18 mouse cellular contexts compared by ENCODE assay signal in genomic region chr14:6161085-6161484, GRCm38 (mm10). TPM values are rescaled to one million over a fixed set of nuclear protein-coding genes. Genes with fewer than 3 reads are reported as not detected.
DNase-seq lines count a peak whose midpoint lies in the region; ATAC-seq and TF ChIP-seq lines count a peak whose summit lies in the region.
"Not testable (repeated sequence)": the region's sequence is repeated elsewhere in the genome, so short reads cannot be mapped to it uniquely, and the experiment has no call there.
"Had no signal": no experiment of that assay in that cellular context is flagged by ENCODE, and none has a peak within 500 bp of the region (broad histone marks: within the 10 kb centered on the region; RNA-seq: fewer than 3 reads in every experiment).

No protein-coding gene starts in this region.

- H3K4me1 ChIP-seq in lung, postnatal 0 days (ENCODE audit: insufficient read depth, low read depth, low read length), result not testable (repeated sequence)

- H3K4me3 ChIP-seq in lung, postnatal 0 days (ENCODE audit: low read depth, low read length), result not testable (repeated sequence)

- not testable (repeated sequence) for H3K9me3 ChIP-seq in lung, postnatal 0 days (ENCODE audit: low read length)

- TF ChIP-seq CTCF in lung, postnatal 0 days (IDR thresholded peaks at IDR 0.05), result not testable (repeated sequence)

- not testable (repeated sequence) for H3K36me3 ChIP-seq in lung, postnatal 0 days (ENCODE audit: insufficient read depth, low read length)

- H3K27me3 ChIP-seq in lung, postnatal 0 days (replicated peaks; ENCODE audit: insufficient read depth, low read length), result not testable (repeated sequence)

- not testable (repeated sequence) for H3K27ac ChIP-seq in lung, postnatal 0 days (ENCODE audit: low read length)

- DNase-seq in adipocyte (ENCODE audit: low spot score), result peak; percentile 1
- DNase-seq in heart, adult 11 months, result peak; percentile 78
- DNase-seq in lung, postnatal 0 days (ENCODE audit: low spot score), result peak; percentile 1
- DNase-seq in ovary, postnatal 36 days (ENCODE audit: low spot score), result peak; percentile 1
- DNase-seq in testis, postnatal 10 days (ENCODE audit: low spot score), result peak; percentile 39

- not testable (repeated sequence) for H3K9ac ChIP-seq in lung, postnatal 0 days (replicated peaks; ENCODE audit: low read depth)

- not testable (repeated sequence) for TF ChIP-seq EP300 in lung, postnatal 0 days (IDR thresholded peaks at IDR 0.05)

- WGBS in lung, postnatal 0 days, result 86% methylated on average over 1 of the region's 1 CpGs

- H3K4me2 ChIP-seq in lung, postnatal 0 days (replicated peaks; ENCODE audit: low read depth, low read length), result not testable (repeated sequence)

- ATAC-seq in lung, postnatal 0 days, result not testable (repeated sequence)

RNA-seq across cellular contexts. Expression of gene Gm3476, which starts 35.5 kb away (rescaled TPM):
- polyA plus RNA-seq in lung, postnatal 0 days (2015; fragmentation: Nextera tagmentation; extraction: Ambion mirVana), result not detected in 2 replicates
- polyA plus RNA-seq: activated CD4-positive, CD25-positive, alpha-beta regulatory T cell, adult 4 months; adrenal gland, adult 2 months; C2C12; cerebellum, adult 2 months; cortical plate, adult 2 months; embryonic facial prominence, embryonic 10.5 days; embryonic facial prominence, embryonic 12.5 days; embryonic facial prominence, embryonic 14.5 days; forebrain, embryonic 11.5 days; forebrain, embryonic 13.5 days; forebrain, embryonic 15.5 days; forebrain, postnatal 0 days; Patski had no signal

RNA-seq across cellular contexts. Expression of gene Gm3468, which starts 52.6 kb away (rescaled TPM):
- polyA plus RNA-seq in lung, postnatal 0 days (2015; fragmentation: Nextera tagmentation; extraction: Ambion mirVana), result 0.30 and 0.58 TPM in 2 replicates
- polyA plus RNA-seq: adrenal gland, adult 2 months; C2C12 had no signal

RNA-seq across cellular contexts. Expression of gene Gm21560, which starts 58.0 kb away (rescaled TPM):
- not detected in 2 replicates for polyA plus RNA-seq in lung, postnatal 0 days (2015; fragmentation: Nextera tagmentation; extraction: Ambion mirVana)
- polyA plus RNA-seq: activated CD4-positive, CD25-positive, alpha-beta regulatory T cell, adult 4 months; adrenal gland, adult 2 months; C2C12; cerebellum, adult 2 months; cortical plate, adult 2 months; embryonic facial prominence, embryonic 10.5 days; embryonic facial prominence, embryonic 12.5 days; embryonic facial prominence, embryonic 14.5 days; forebrain, embryonic 11.5 days; forebrain, embryonic 13.5 days; forebrain, embryonic 15.5 days; forebrain, postnatal 0 days; Patski had no signal

Comparison
In these comparisons a context has a peak if more than half of its experiments do, and no peak if none do; other contexts are left out.
1. DNase-seq: peak in every context shown above with its lines; median percentile 78 in heart, adult 11 months; 39 in testis, postnatal 10 days; 1 in adipocyte; 1 in lung, postnatal 0 days; 1 in ovary, postnatal 36 days.